Mouse (Mus musculus): ENCODE results near the gene Nectin2.

DNA sequence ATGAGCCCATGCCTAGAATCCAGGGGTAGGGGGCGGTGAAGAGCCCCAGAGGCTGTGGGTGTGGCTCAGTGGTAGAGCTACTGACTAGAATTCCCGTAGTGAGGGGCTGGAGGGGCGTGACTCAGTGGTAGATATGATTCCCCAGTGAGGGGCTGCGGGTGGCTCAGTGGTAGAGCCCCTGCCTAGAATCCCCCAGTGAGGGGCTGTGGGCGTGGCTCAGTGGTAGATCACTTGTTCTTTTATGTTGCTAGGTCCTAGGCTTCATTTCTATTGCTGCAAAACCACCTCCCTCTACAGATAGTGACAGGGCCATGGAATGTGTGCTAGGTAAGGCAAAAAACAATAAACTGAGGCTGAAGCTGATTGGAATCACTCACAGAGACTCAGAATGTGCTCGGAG lies 54.4 kb downstream of the Nectin2 start:
- TF ChIP-seq POLR2A (IDR thresholded peaks at IDR 0.05; ENCODE audit: borderline replicate concordance, control insufficient read depth, low read depth, low read length) (no peak), CTCF (IDR thresholded peaks at IDR 0.05; ENCODE audit: control insufficient read depth, insufficient read depth, low read length) (no peak)
